Mouse (Mus musculus): Measurements from ENCODE around the gene Krtap19-4. TPM values are rescaled to one million over a fixed set of nuclear protein-coding genes. Genes with fewer than 3 reads are reported as not detected.

Gene Krtap19-4
- polyA plus RNA-seq, 1 experiment: not detected

DNA sequence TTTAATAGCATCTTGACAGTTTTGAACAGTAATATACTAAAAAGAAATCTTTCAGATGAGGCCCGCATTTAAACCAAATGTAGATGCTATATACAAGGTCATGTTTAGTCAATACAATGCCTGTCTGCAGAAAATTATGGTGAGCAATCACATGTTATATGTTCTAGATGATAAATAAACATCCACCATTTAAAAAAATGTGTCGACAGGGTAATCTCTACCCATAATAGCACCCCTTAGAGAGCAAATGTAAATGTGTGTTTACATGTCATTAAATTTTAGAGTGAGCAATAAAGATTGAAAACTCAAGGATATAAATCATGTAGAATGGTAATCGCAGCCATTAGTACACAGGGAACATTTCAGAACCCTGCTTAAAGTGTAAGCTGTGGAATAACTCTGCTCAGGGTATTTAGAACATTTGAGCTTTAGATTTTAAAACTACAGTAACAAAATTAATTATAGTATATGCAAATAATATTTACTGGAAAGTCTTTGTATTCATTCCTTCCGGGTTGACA is 19.9 kb downstream of the Krtap19-4 start:
- Histone ChIP-seq H3K36me3 (ENCODE audit: control insufficient read depth, insufficient read depth, low read length) (no peaks in the 10 kb centered on the region), H3K4me3 (ENCODE audit: insufficient read depth, low read depth, low read length) (no peak overlapping the region), H3K4me1 (ENCODE audit: control insufficient read depth, insufficient read depth, low read length) (no peaks in the 10 kb centered on the region), H3K27ac (ENCODE audit: insufficient read depth, low read depth, low read length) (no peak overlapping the region), H3K27me3 (replicated peaks; ENCODE audit: control insufficient read depth, insufficient read depth, low read length) (no peaks in the 10 kb centered on the region)
- no peak for TF ChIP-seq CTCF (conservative IDR thresholded peaks at IDR 0.05; ENCODE audit: insufficient read depth, insufficient read length, low read depth, low read length)
- no peak for TF ChIP-seq POLR2A (IDR thresholded peaks at IDR 0.05; ENCODE audit: low read depth, low read length)
- DNase-seq: no peak
- 54% methylated on average over 4 of the region's 4 CpGs for WGBS

DNA sequence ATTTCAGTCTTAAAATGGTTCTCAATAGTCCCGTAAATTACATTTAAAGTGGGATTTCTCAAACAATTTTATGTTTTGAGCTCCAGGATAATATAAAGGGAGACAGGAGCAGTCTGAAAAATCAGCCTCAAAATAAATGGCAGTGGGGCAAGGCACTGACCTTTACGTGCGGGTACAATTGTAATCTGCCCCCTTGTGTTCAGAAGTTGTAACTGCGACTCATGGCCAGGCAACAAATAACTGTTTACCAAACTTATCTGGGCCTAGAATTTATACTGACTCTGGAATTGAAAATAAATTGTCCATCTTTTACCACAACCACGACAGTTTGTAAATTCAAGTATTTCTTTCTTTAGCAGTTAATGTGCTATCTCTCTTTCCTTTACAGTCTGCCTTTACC is 33.4 kb downstream of the Krtap19-4 start:
- Histone ChIP-seq H3K36me3 (ENCODE audit: control insufficient read depth, insufficient read depth, low read length) (no peaks in the 10 kb centered on the region), H3K27me3 (replicated peaks; ENCODE audit: control insufficient read depth, insufficient read depth, low read length) (no peaks in the 10 kb centered on the region), H3K27ac (ENCODE audit: insufficient read depth, low read depth, low read length) (no peak overlapping the region), H3K4me1 (ENCODE audit: control insufficient read depth, insufficient read depth, low read length) (no peaks in the 10 kb centered on the region), H3K4me3 (ENCODE audit: insufficient read depth, low read depth, low read length) (no peak overlapping the region)
- 16% methylated on average over 5 of the region's 5 CpGs for WGBS
- peak; percentile 36 for DNase-seq
- TF ChIP-seq CTCF (conservative IDR thresholded peaks at IDR 0.05; ENCODE audit: insufficient read depth, insufficient read length, low read depth, low read length) (peak; percentile 62), POLR2A (IDR thresholded peaks at IDR 0.05; ENCODE audit: low read depth, low read length) (no peak)

DNA sequence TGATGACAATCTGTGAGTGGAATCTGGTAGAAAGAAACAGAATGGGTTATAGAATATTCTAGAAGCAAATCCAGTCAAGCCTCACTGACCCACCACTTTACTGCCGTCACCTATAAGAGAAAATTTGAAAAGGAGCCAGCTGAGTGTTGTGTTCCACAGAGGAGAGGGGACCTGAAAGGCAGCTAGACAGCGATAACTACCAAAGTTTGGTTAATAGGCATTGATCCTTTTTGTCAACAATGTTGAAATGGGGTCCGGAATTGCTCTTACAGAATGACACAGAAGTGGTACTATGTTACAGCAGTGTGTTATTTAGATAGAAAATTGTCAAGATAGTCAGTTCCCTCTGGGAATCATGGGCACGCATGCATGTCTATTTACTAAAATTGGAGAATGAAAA is 36.3 kb downstream of the Krtap19-4 start:
- no peaks in the 10 kb centered on the region for H3K4me1 ChIP-seq (ENCODE audit: control insufficient read depth, insufficient read depth, low read length)
- 84% methylated on average over 4 of the region's 4 CpGs for WGBS

DNA sequence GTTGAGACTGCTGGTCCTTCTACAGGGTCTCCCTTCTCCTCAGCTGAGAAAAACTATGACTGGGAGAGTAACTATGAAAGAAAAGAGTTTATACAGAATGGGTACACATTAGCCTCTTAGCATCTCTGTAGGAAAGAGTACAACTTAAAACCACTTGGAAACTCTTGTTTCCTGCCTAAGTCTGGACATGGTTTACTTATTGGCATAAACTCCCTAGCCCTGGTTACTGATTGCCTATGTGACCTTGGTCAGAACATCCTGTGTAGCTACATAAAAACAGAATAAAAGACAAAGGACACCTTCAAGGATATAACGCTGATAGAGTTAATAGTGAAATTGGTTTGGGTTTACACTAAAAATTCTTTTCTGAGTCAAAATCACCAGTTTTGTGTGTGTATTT is 37.5 kb downstream of the Krtap19-4 start:
- 49% methylated on average over 1 of the region's 1 CpGs for WGBS
- no peak overlapping the region for H3K27ac ChIP-seq (ENCODE audit: insufficient read depth, low read depth, low read length)

More for the DNA sequence above, 36.3 kb downstream of the Krtap19-4 start:
- no peak for DNase-seq
- Histone ChIP-seq H3K36me3 (ENCODE audit: control insufficient read depth, insufficient read depth, low read length) (no peaks in the 10 kb centered on the region), H3K27ac (ENCODE audit: insufficient read depth, low read depth, low read length) (no peak overlapping the region), H3K4me3 (ENCODE audit: insufficient read depth, low read depth, low read length) (no peak overlapping the region), H3K27me3 (replicated peaks; ENCODE audit: control insufficient read depth, insufficient read depth, low read length) (no peaks in the 10 kb centered on the region)
- TF ChIP-seq CTCF (conservative IDR thresholded peaks at IDR 0.05; ENCODE audit: insufficient read depth, insufficient read length, low read depth, low read length) (no peak), POLR2A (IDR thresholded peaks at IDR 0.05; ENCODE audit: low read depth, low read length) (no peak)

More for the DNA sequence above, 37.5 kb downstream of the Krtap19-4 start:
- no peak for TF ChIP-seq POLR2A (IDR thresholded peaks at IDR 0.05; ENCODE audit: low read depth, low read length)
- no peak for TF ChIP-seq CTCF (conservative IDR thresholded peaks at IDR 0.05; ENCODE audit: insufficient read depth, insufficient read length, low read depth, low read length)
- no peaks in the 10 kb centered on the region for H3K36me3 ChIP-seq (ENCODE audit: control insufficient read depth, insufficient read depth, low read length)
- H3K4me3 ChIP-seq (ENCODE audit: insufficient read depth, low read depth, low read length): no peak overlapping the region
- no peaks in the 10 kb centered on the region for H3K4me1 ChIP-seq (ENCODE audit: control insufficient read depth, insufficient read depth, low read length)
- peak; percentile 67 for DNase-seq
- H3K27me3 ChIP-seq (replicated peaks; ENCODE audit: control insufficient read depth, insufficient read depth, low read length): no peaks in the 10 kb centered on the region

Other genes with a start within 250 kb of the Krtap19-4 start
- gene Krtap26-1, start 237.3 kb downstream of the Krtap19-4 start, polyA plus RNA-seq (2012; rRNA removed): not detected in 2 replicates
- gene Krtap27-1, start 213.4 kb downstream of the Krtap19-4 start, polyA plus RNA-seq (2012; rRNA removed): not detected in 2 replicates
- not detected in 2 replicates for gene 2310061N02Rik, start 177.1 kb downstream of the Krtap19-4 start, polyA plus RNA-seq (2012; rRNA removed)
- gene Krtap13-1, start 156.2 kb downstream of the Krtap19-4 start, polyA plus RNA-seq (2012; rRNA removed): not detected in 2 replicates
- not detected in 2 replicates for gene Krtap13, start 133.5 kb downstream of the Krtap19-4 start, polyA plus RNA-seq (2012; rRNA removed)
- not detected in 2 replicates for gene 2310034C09Rik, start 126.2 kb downstream of the Krtap19-4 start, polyA plus RNA-seq (2012; rRNA removed)
- not detected in 2 replicates for gene 2310057N15Rik, start 110.9 kb downstream of the Krtap19-4 start, polyA plus RNA-seq (2012; rRNA removed)
- not detected in 2 replicates for gene Gm5965, start 107.2 kb downstream of the Krtap19-4 start, polyA plus RNA-seq (2012; rRNA removed)
- gene Gm20741, start 72.9 kb downstream of the Krtap19-4 start, polyA plus RNA-seq (2012; rRNA removed): not detected in 2 replicates
- gene Krtap15, start 64.9 kb downstream of the Krtap19-4 start, polyA plus RNA-seq (2012; rRNA removed): not detected in 2 replicates
- gene Krtap14, start 58.9 kb downstream of the Krtap19-4 start, polyA plus RNA-seq (2012; rRNA removed): not detected in 2 replicates
- not detected in 2 replicates for gene Krtap19-1, start 15.7 kb downstream of the Krtap19-4 start, polyA plus RNA-seq (2012; rRNA removed)
- gene Krtap19-2, start 10.8 kb downstream of the Krtap19-4 start, polyA plus RNA-seq (2012; rRNA removed): not detected in 2 replicates
- not detected in 2 replicates for gene Krtap19-3, start 7.1 kb downstream of the Krtap19-4 start, polyA plus RNA-seq (2012; rRNA removed)
- not detected in 2 replicates for gene Krtap19-5, start 11.4 kb upstream of the Krtap19-4 start, polyA plus RNA-seq (2012; rRNA removed)
- gene Krtap19-9b, start 47.2 kb upstream of the Krtap19-4 start, polyA plus RNA-seq (2012; rRNA removed): not detected in 2 replicates
- gene Krtap16-3, start 77.8 kb upstream of the Krtap19-4 start, polyA plus RNA-seq (2012; rRNA removed): not detected in 2 replicates
- gene Krtap22-2, start 125.7 kb upstream of the Krtap19-4 start, polyA plus RNA-seq (2012; rRNA removed): not detected in 2 replicates
- not detected in 2 replicates for gene Gm10229, start 130.2 kb upstream of the Krtap19-4 start, polyA plus RNA-seq (2012; rRNA removed)
- not detected in 2 replicates for gene Krtap6-1, start 146.6 kb upstream of the Krtap19-4 start, polyA plus RNA-seq (2012; rRNA removed)
- gene Gm10228, start 156.4 kb upstream of the Krtap19-4 start, polyA plus RNA-seq (2012; rRNA removed): not detected in 2 replicates
- not detected in 2 replicates for gene Krtap6-5, start 162.8 kb upstream of the Krtap19-4 start, polyA plus RNA-seq (2012; rRNA removed)
- gene 1110025L11Rik, start 178.9 kb upstream of the Krtap19-4 start, polyA plus RNA-seq (2012; rRNA removed): not detected in 2 replicates
- not detected in 2 replicates for gene Krtap6-3, start 198.9 kb upstream of the Krtap19-4 start, polyA plus RNA-seq (2012; rRNA removed)